Mouse (Mus musculus): ENCODE measurements around the gene Pkp1. TPM values are rescaled to one million over a fixed set of nuclear protein-coding genes. Genes with fewer than 3 reads are reported as not detected.

Gene Pkp1
- polyA plus RNA-seq, 1 experiment from 2014 or later, result 0.24 TPM

GRCm38 (mm10) chr1:135917206-135917605, 1.8 kb downstream of the Pkp1 start:
- Histone ChIP-seq H3K36me3 (ENCODE audit: insufficient read depth, low read length) (no peaks in the 10 kb centered on the region), H3K9me3 (ENCODE audit: low read length) (no peaks in the 10 kb centered on the region), H3K27me3 (ENCODE audit: insufficient read depth, low read length) (peaks cover 74% of the 10 kb centered on the region), H3K27ac (ENCODE audit: low read length) (no peak overlapping the region), H3K4me1 (ENCODE audit: insufficient read depth, low read length) (peaks cover 8% of the 10 kb centered on the region), H3K4me3 (ENCODE audit: low read length) (no peak overlapping the region), H3K9ac (replicated peaks; ENCODE audit: low read length) (no peak overlapping the region), H3K4me2 (replicated peaks; ENCODE audit: low read depth, low read length) (no peak overlapping the region)
- ATAC-seq (ENCODE audit: low FRiP score, low TSS enrichment), result no peak
- WGBS, result 19% methylated on average over 5 of the region's 5 CpGs

- Histone ChIP-seq H3K4me2 (replicated peaks; ENCODE audit: low read depth, low read length) (no peak overlapping the region), H3K9me3 (ENCODE audit: low read length) (no peaks in the 10 kb centered on the region), H3K36me3 (ENCODE audit: insufficient read depth, low read length) (no peaks in the 10 kb centered on the region), H3K4me1 (ENCODE audit: insufficient read depth, low read length) (peaks cover 8% of the 10 kb centered on the region), H3K27me3 (ENCODE audit: insufficient read depth, low read length) (peaks cover 67% of the 10 kb centered on the region), H3K27ac (ENCODE audit: low read length) (no peak overlapping the region), H3K4me3 (ENCODE audit: low read length) (no peak overlapping the region), H3K9ac (replicated peaks; ENCODE audit: low read length) (no peak overlapping the region)
- 54% methylated on average over 5 of the region's 5 CpGs for WGBS
- ATAC-seq (ENCODE audit: low FRiP score, low TSS enrichment), result no peak
These were observed 2.4 kb downstream of the Pkp1 start for GRCm38 (mm10) chr1:135916486-135917058.

- Histone ChIP-seq H3K9ac (replicated peaks; ENCODE audit: low read length) (no peak overlapping the region), H3K4me1 (ENCODE audit: insufficient read depth, low read length) (peaks cover 6% of the 10 kb centered on the region; the same call in 1 of the 2 replicates), H3K27me3 (ENCODE audit: insufficient read depth, low read length) (peaks cover 42% of the 10 kb centered on the region), H3K4me2 (replicated peaks; ENCODE audit: low read depth, low read length) (no peak overlapping the region), H3K27ac (ENCODE audit: low read length) (no peak overlapping the region), H3K4me3 (ENCODE audit: low read length) (no peak overlapping the region), H3K36me3 (ENCODE audit: insufficient read depth, low read length) (no peaks in the 10 kb centered on the region), H3K9me3 (ENCODE audit: low read length) (no peaks in the 10 kb centered on the region)
- ATAC-seq (ENCODE audit: low FRiP score, low TSS enrichment), result no peak
- WGBS, result 75% methylated on average over 4 of the region's 4 CpGs
These were observed 5.3 kb downstream of the Pkp1 start for GRCm38 (mm10) chr1:135913657-135914056.

- H3K36me3 ChIP-seq (ENCODE audit: insufficient read depth, low read length), result no peaks in the 10 kb centered on the region
- 10% methylated on average over 6 of the region's 6 CpGs for WGBS
- H3K27ac ChIP-seq (ENCODE audit: low read length), result no peak overlapping the region
- ATAC-seq (ENCODE audit: low FRiP score, low TSS enrichment), result no peak
- no peaks in the 10 kb centered on the region for H3K9me3 ChIP-seq (ENCODE audit: low read length)
- H3K9ac ChIP-seq (replicated peaks; ENCODE audit: low read length), result no peak overlapping the region
- peaks cover 8% of the 10 kb centered on the region; the same call in 1 of the 2 replicates for H3K4me1 ChIP-seq (ENCODE audit: insufficient read depth, low read length)
- H3K4me3 ChIP-seq (ENCODE audit: low read length), result no peak overlapping the region
- H3K27me3 ChIP-seq (ENCODE audit: insufficient read depth, low read length), result 0 out of 2 replicates have a peak, but pooled peaks cover 3% of the 10 kb centered on the region
- no peak overlapping the region for H3K4me2 ChIP-seq (replicated peaks; ENCODE audit: low read depth, low read length)
These were observed 9.6 kb downstream of the Pkp1 start for GRCm38 (mm10) chr1:135909381-135909780.

GRCm38 (mm10) chr1:135906736-135907135, 12.3 kb downstream of the Pkp1 start:
- Histone ChIP-seq H3K4me1 (ENCODE audit: insufficient read depth, low read length) (peaks cover 8% of the 10 kb centered on the region; the same call in 1 of the 2 replicates), H3K27ac (ENCODE audit: low read length) (no peak overlapping the region), H3K9ac (replicated peaks; ENCODE audit: low read length) (no peak overlapping the region), H3K36me3 (ENCODE audit: insufficient read depth, low read length) (no peaks in the 10 kb centered on the region), H3K4me2 (replicated peaks; ENCODE audit: low read depth, low read length) (no peak overlapping the region), H3K9me3 (ENCODE audit: low read length) (no peaks in the 10 kb centered on the region), H3K4me3 (ENCODE audit: low read length) (no peak overlapping the region), H3K27me3 (ENCODE audit: insufficient read depth, low read length) (no peaks in the 10 kb centered on the region)
- WGBS, result 39% methylated on average over 11 of the region's 11 CpGs
- ATAC-seq (ENCODE audit: low FRiP score, low TSS enrichment), result no peak

GRCm38 (mm10) chr1:135899991-135900515, 19.0 kb downstream of the Pkp1 start:
- 68% methylated on average over 7 of the region's 7 CpGs for WGBS
- no peak overlapping the region for H3K9ac ChIP-seq (replicated peaks; ENCODE audit: low read length)
- no peaks in the 10 kb centered on the region for H3K36me3 ChIP-seq (ENCODE audit: insufficient read depth, low read length)
- no peaks in the 10 kb centered on the region for H3K9me3 ChIP-seq (ENCODE audit: low read length)
- no peaks in the 10 kb centered on the region for H3K27me3 ChIP-seq (ENCODE audit: insufficient read depth, low read length)
- no peak overlapping the region for H3K4me2 ChIP-seq (replicated peaks; ENCODE audit: low read depth, low read length)
- no peak overlapping the region for H3K4me3 ChIP-seq (ENCODE audit: low read length)
- no peak overlapping the region for H3K27ac ChIP-seq (ENCODE audit: low read length)
- ATAC-seq (ENCODE audit: low FRiP score, low TSS enrichment), result no peak
- H3K4me1 ChIP-seq (ENCODE audit: insufficient read depth, low read length), result no peaks in the 10 kb centered on the region

- no peak overlapping the region for H3K4me2 ChIP-seq (replicated peaks; ENCODE audit: low read depth, low read length)
- no peaks in the 10 kb centered on the region for H3K4me1 ChIP-seq (ENCODE audit: insufficient read depth, low read length)
- H3K36me3 ChIP-seq (ENCODE audit: insufficient read depth, low read length), result no peaks in the 10 kb centered on the region
- H3K9me3 ChIP-seq (ENCODE audit: low read length), result no peaks in the 10 kb centered on the region
- no peak overlapping the region for H3K4me3 ChIP-seq (ENCODE audit: low read length)
- no peak overlapping the region for H3K27ac ChIP-seq (ENCODE audit: low read length)
- no peak overlapping the region for H3K9ac ChIP-seq (replicated peaks; ENCODE audit: low read length)
- H3K27me3 ChIP-seq (ENCODE audit: insufficient read depth, low read length), result no peaks in the 10 kb centered on the region
- 83% methylated on average over 6 of the region's 6 CpGs for WGBS
- ATAC-seq (ENCODE audit: low FRiP score, low TSS enrichment), result no peak
These were observed 19.7 kb downstream of the Pkp1 start for GRCm38 (mm10) chr1:135899295-135899694.

- Histone ChIP-seq H3K4me1 (ENCODE audit: insufficient read depth, low read length) (no peaks in the 10 kb centered on the region), H3K36me3 (ENCODE audit: insufficient read depth, low read length) (no peaks in the 10 kb centered on the region), H3K9me3 (ENCODE audit: low read length) (no peaks in the 10 kb centered on the region), H3K27ac (ENCODE audit: low read length) (no peak overlapping the region), H3K27me3 (ENCODE audit: insufficient read depth, low read length) (no peaks in the 10 kb centered on the region), H3K9ac (replicated peaks; ENCODE audit: low read length) (no peak overlapping the region), H3K4me3 (ENCODE audit: low read length) (no peak overlapping the region), H3K4me2 (replicated peaks; ENCODE audit: low read depth, low read length) (no peak overlapping the region)
- no peak for ATAC-seq (ENCODE audit: low FRiP score, low TSS enrichment)
- WGBS, result 82% methylated on average over 4 of the region's 4 CpGs
These were observed 23.6 kb downstream of the Pkp1 start for GRCm38 (mm10) chr1:135895367-135895766.

GRCm38 (mm10) chr1:135893377-135893776, 25.6 kb downstream of the Pkp1 start:
- no peak overlapping the region for H3K9ac ChIP-seq (replicated peaks; ENCODE audit: low read length)
- WGBS, result 83% methylated on average over 3 of the region's 3 CpGs

GRCm38 (mm10) chr1:135892764-135893163, 26.2 kb downstream of the Pkp1 start:
- Histone ChIP-seq H3K4me2 (replicated peaks; ENCODE audit: low read depth, low read length) (no peak overlapping the region), H3K9ac (replicated peaks; ENCODE audit: low read length) (no peak overlapping the region), H3K4me1 (ENCODE audit: insufficient read depth, low read length) (no peaks in the 10 kb centered on the region), H3K36me3 (ENCODE audit: insufficient read depth, low read length) (no peaks in the 10 kb centered on the region), H3K9me3 (ENCODE audit: low read length) (no peaks in the 10 kb centered on the region), H3K4me3 (ENCODE audit: low read length) (no peak overlapping the region), H3K27ac (ENCODE audit: low read length) (no peak overlapping the region), H3K27me3 (ENCODE audit: insufficient read depth, low read length) (no peaks in the 10 kb centered on the region)
- ATAC-seq (ENCODE audit: low FRiP score, low TSS enrichment), result no peak
- WGBS, result 77% methylated on average over 6 of the region's 6 CpGs

More at GRCm38 (mm10) chr1:135893377-135893776, 25.6 kb downstream of the Pkp1 start:
- H3K27ac ChIP-seq (ENCODE audit: low read length), result no peak overlapping the region
- H3K4me3 ChIP-seq (ENCODE audit: low read length), result no peak overlapping the region
- no peak overlapping the region for H3K4me2 ChIP-seq (replicated peaks; ENCODE audit: low read depth, low read length)
- H3K4me1 ChIP-seq (ENCODE audit: insufficient read depth, low read length), result no peaks in the 10 kb centered on the region
- H3K9me3 ChIP-seq (ENCODE audit: low read length), result no peaks in the 10 kb centered on the region
- H3K27me3 ChIP-seq (ENCODE audit: insufficient read depth, low read length), result no peaks in the 10 kb centered on the region
- ATAC-seq (ENCODE audit: low FRiP score, low TSS enrichment), result no peak
- H3K36me3 ChIP-seq (ENCODE audit: insufficient read depth, low read length), result no peaks in the 10 kb centered on the region

Measured in kidney, embryonic 16.5 days (tissue).